Mouse (Mus musculus): ENCODE measurements around the gene Fam131c. TPM values are rescaled to one million over a fixed set of nuclear protein-coding genes. Genes with fewer than 3 reads are reported as not detected.

Gene Fam131c
- polyA plus RNA-seq (2015; fragmentation: Nextera tagmentation; extraction: Ambion mirVana): 0.11 TPM in 1 of 2 replicates, not detected in the other

DNA sequence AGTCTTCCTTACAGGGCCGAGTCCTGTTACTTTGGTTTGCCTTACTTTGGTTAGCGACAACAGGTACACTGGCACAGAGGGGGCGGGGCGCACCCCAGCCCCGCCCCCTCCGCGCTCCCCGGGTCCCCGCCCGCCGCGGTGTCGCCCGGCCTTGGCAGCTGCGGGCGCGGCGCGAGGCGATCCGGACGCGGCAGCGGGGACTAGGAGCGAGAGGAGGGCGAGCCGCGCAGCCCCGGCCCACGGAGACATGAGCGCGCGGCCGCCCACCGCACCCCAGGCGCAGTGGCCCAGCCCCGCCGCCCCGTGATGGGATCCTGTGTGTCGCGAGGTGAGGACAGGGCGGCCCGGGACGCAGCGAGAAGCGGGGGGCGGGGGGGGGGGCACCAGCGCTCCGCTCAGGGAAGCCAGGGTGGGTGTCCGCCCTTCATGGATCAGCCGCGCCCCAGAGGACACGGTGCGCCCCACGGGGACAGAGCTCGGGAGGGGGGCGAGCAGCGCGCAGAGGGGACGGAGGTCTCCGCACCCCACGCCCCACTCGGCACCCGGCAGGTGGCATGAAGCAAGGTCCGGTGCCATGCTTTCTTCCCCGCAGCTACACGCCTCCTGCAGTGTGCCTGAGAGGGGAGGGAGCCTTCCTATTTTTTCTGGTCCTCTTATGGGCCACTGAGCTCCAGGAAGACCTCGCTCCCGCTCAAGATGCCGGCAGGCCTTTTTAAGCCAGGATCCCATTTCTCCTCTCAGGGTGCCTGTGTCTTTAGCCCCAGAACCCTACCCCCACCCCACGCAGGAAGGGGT, at the start of gene Fam131c:
TSS of gene Fam131c (plus strand) at position 224 of the 795 bp plus-strand sequence.

DNA sequence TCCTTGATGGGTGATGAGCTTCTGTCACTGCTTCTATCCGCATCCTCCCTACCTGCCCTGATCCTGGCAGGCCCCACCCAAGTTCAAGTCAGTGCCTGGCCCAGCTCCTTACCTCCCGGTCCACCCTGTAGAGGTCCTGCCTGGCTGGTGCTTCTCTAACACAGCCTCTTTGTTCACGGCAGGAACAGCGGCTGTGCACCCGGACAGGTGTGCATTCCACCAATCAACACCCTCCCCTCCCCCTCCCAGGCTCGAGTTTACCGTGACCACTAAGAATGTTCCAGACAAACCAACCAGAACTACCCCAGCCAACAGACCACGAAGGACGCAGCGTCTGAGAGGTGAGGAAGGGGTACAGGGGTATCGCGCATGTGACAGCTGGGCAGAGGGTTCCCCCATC, 30.5 kb downstream of the Fam131c start, which contains the start of gene Clcnka:
TSS of gene Clcnka (minus strand) at position 180 of the 400 bp plus-strand sequence.

GRCm38 (mm10) chr4:141415924-141416323, 47.9 kb downstream of the Fam131c start, which contains the start of gene Clcnkb:
Clcnkb (minus strand) TSS chr4:141416014.

GRCm38 (mm10) chr4:141420192-141420829, 52.3 kb downstream of the Fam131c start, which contains the start of gene Hspb7:
Hspb7 (plus strand) TSS chr4:141420779.

Other genes starting within 250 kb of the Fam131c start
- gene Szrd1, start 228.4 kb upstream of the Fam131c start, polyA plus RNA-seq (2015; fragmentation: Nextera tagmentation; extraction: Ambion mirVana): 16.1 and 16.3 TPM in 2 replicates
- gene Fbxo42, start 220.3 kb upstream of the Fam131c start, polyA plus RNA-seq (2015; fragmentation: Nextera tagmentation; extraction: Ambion mirVana): 20.5 and 25.9 TPM in 2 replicates
- gene Rsg1, start 154.3 kb upstream of the Fam131c start, polyA plus RNA-seq (2015; fragmentation: Nextera tagmentation; extraction: Ambion mirVana): 1.7 and 2.3 TPM in 2 replicates
- 0.42 and 0.90 TPM in 2 replicates for gene Arhgef19, start 128.7 kb upstream of the Fam131c start, polyA plus RNA-seq (2015; fragmentation: Nextera tagmentation; extraction: Ambion mirVana)
- gene Epha2, start 67.0 kb upstream of the Fam131c start, polyA plus RNA-seq (2015; fragmentation: Nextera tagmentation; extraction: Ambion mirVana): 0.52 and 0.89 TPM in 2 replicates
- gene Clcnka, start 30.5 kb downstream of the Fam131c start, polyA plus RNA-seq (2015; fragmentation: Nextera tagmentation; extraction: Ambion mirVana): not detected in 2 replicates
- gene Clcnkb, start 47.8 kb downstream of the Fam131c start, polyA plus RNA-seq (2015; fragmentation: Nextera tagmentation; extraction: Ambion mirVana): 0.12 TPM in 1 of 2 replicates, not detected in the other
- 0.30 and 0.42 TPM in 2 replicates for gene Hspb7, start 52.6 kb downstream of the Fam131c start, polyA plus RNA-seq (2015; fragmentation: Nextera tagmentation; extraction: Ambion mirVana)
- not detected in 2 replicates for gene Srarp, start 67.9 kb downstream of the Fam131c start, polyA plus RNA-seq (2015; fragmentation: Nextera tagmentation; extraction: Ambion mirVana)
- 9.6 and 13.1 TPM in 2 replicates for gene Zbtb17, start 76.4 kb downstream of the Fam131c start, polyA plus RNA-seq (2015; fragmentation: Nextera tagmentation; extraction: Ambion mirVana)
- gene Spen, start 170.4 kb downstream of the Fam131c start, polyA plus RNA-seq (2015; fragmentation: Nextera tagmentation; extraction: Ambion mirVana): 6.7 and 7.7 TPM in 2 replicates
- 12.8 and 15.0 TPM in 2 replicates for gene Fblim1, start 237.9 kb downstream of the Fam131c start, polyA plus RNA-seq (2015; fragmentation: Nextera tagmentation; extraction: Ambion mirVana)

Measured in spleen, postnatal 0 days (tissue).